Mouse (Mus musculus) layer of hippocampus, adult 18-20 months (tissue): ENCODE measurements at regions not wholly inside any gene's neighbourhood (a gene's known extent, or its start where the extent isn't known, plus 50 kb on each side); places are given as distances from the start of the nearest gene placed in this dataset.
A peak's percentile ranks its signal among the peaks of the same experiment; 100 is the strongest.
"Not testable (repeated sequence)": the region's sequence is repeated elsewhere in the genome, so short reads cannot be mapped to it uniquely, and the experiment has no call there.

Experiments used
- DNase-seq, 2 experiments: peaks; one replicate each; pipeline ENCODE4 v3.0.0; 2022; ENCODE audit warnings: low spot score in 2 of 2

GRCm38 (mm10) chr9:85920745-85921614, 78.8 kb downstream of the Tpbg start:
- no peak for DNase-seq

DNA sequence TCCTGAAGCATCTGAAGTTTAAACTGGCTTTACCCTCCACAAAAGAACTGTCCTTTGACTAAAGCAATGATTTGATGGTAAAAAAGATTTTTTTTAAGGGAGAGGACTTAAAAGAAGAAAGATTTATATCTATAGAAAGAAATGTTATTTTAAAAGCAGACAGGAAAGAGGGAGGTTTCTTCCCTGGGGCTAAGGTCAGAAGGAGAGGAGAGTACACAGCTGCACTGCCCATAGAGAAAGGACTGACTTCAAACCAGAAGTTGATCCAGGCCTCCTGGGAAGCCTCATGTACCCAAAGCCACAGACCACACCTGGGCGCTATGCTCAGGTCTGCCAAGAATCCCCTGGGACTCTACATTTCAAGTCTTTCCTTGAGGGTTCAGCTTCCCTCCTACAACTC, 83.1 kb downstream of the Tpbg start:
- no peak for DNase-seq

- no peak for DNase-seq
Observed at GRCm38 (mm10) chr9:85932209-85932608, 90.0 kb downstream of the Tpbg start.

DNA sequence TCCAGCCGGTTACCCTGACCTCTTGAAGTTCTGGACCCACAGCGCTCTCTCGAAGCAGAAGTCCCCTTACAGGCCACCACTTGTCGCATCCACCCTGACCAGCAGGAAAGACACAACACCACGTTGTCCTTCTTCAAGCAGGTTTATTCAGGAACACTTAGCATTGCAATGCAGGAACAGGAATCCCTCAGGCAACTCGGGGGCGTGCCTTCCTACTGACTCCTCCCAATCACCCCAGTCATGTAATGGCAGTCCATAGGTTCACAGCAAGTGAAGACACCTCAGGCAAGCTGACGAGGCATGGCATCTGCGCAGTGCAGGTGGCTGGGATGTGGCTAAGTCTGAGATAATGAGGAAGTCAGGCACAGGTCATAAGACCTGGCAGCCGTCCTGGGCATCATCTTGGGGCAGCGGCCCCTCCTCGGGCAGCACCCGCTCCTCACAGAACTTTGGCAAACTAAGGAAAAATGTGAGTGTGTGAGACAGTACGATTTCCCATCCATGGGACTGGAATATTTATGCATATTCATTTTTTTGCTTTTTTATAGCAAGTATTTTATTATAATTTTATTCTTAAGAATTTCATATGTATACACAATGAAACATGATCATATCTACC, 101.0 kb downstream of the Tpbg start:
- not testable (repeated sequence) for DNase-seq

- peak in 1 of 2 experiments; percentile 18 for DNase-seq
Observed at GRCm38 (mm10) chr9:85948495-85949137, 106.4 kb downstream of the Tpbg start.

DNA sequence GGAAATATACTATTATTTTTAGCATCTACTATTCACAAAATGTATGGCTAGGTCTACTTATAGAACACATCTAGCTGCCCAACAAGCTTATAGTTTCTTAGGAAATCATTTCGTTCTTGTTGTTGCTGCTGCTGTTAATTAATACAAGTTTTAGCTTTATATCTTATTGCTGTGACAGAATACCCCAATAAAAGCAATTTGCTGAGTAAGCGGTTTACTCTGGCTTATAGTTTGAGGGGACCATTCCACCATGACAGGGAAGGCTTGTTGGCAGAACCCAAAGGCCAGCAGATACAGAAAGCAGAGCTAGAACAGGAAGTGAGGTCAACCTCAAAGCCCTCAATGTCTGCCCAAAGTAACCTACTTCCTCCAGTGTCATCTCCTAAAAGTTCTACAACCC, 109.6 kb downstream of the Tpbg start:
- no peak for DNase-seq

DNA sequence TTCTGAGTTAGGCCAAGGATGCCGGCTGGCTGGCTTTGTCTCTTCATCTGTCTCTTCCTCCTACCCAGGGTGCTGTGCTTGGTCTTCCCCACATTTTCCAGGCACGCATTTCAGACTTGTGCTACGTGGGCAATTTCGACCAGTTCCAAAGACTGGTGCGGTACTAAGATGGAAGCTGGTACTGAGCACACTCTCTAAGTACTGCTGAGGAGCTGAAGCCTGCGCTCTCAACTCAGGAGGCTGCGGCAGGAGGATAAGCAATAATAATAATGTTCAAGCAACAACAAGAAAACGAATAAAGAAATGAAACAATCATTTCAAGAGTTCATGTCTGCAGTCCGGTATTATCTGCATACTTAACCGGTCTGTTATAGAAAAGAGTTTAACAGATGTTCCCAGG, 127.9 kb downstream of the Tpbg start:
- no peak for DNase-seq

- no peak for DNase-seq
Observed at GRCm38 (mm10) chr9:85981428-85981827, 139.2 kb downstream of the Tpbg start.

- DNase-seq: not testable (repeated sequence)
Observed at GRCm38 (mm10) chr9:85983516-85983915, 141.3 kb downstream of the Tpbg start.

DNA sequence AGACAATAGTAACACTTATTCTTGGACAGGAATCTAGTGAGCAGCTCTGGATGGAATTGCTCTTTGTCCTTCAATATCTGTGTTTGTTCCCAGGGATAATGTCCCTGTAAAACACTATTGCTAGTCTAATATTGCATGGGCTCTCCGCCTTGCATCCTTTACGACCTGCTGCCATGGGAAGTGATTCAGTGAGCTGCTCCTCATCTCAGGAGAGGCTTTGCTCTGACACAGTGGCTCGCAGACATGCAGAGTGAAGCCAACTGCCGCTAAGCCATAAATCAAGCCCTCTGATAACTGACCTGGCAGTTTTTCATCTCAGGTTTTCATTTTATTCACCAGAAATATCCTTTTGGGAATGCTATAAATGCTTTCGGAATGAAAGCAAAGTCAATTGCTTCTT, 143.5 kb downstream of the Tpbg start:
- DNase-seq: no peak

- no peak for DNase-seq
Observed at GRCm38 (mm10) chr9:85986142-85986541, 144.0 kb downstream of the Tpbg start.

DNA sequence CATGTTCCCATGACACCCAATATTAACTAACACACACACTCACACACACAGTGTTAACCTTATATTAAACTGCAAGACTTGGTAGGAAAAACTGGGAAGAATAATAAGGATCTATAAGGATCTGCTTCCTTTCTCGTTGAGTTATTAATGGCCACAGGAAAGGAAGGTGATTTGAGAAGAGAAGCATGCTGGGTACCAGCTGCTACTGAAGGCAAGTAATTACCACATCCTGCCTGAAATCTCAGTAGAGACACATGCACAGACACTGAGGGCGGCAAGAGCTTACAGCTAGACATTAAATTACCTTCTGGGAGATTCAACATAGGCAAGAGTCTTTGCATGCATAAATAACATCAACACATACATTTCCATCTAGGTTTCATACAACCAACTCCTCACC, 160.8 kb downstream of the Tpbg start:
- DNase-seq: no peak

DNA sequence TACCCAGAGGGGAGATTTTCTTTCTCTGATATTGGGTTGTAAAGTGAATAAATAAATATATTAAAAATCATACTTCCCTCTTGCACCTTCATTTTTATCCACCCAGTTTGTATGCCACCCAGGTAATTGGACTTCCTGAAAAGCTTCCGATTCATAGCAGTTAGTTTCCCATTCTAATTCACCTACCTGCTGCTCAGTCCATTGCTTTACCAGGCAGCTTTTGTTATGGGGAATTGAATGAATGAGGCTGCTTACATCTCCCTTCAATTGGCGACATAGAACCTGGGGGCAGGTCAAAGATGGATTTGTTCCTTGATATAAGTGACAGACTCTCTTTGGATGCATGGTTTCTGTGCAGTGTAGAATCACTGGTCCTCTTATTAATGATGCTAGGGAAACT, 169.5 kb downstream of the Tpbg start:
- DNase-seq: no peak

GRCm38 (mm10) chr9:86015841-86016240, 173.7 kb downstream of the Tpbg start:
- no peak for DNase-seq

DNA sequence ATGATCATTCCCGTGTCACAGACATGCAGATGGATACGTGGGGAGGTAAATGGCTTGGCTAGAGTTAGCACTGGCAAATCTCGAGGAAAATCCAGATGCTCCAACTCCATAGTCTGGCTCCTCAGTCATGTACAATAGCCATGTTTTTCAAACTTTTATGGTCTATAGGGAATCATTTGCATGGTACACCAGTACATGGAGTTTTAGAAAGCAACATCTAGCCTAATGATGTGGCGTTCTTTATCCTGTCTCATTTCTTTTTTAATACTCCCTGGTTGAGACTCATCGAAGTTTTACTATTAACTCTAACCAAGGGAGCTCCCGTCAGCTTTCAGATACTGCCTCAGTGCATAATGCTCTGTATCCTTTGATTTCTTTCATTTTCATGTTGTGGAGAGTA, 178.0 kb downstream of the Tpbg start:
- DNase-seq: no peak

DNA sequence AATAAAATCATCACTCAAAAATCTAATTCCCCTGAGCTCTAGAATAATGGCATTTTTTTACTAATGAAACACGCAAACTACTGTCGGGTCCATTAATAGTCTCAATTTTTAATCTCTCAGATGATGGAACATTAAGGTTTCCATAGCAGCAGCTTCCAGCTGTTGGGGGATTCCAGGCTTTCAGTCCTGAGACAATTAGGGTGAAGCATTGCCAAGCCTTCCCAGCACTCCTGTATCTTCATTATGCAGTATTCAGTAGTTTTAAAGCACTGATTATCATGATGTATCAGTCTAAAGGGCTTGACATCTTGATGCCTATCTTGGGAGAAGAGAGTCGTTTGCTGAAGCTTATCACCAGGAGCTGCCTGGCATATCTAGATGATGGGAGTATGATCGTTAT, 178.6 kb downstream of the Tpbg start:
- no peak for DNase-seq

- DNase-seq: no peak
Observed at GRCm38 (mm10) chr9:86030738-86031137, 188.6 kb downstream of the Tpbg start.

GRCm38 (mm10) chr9:86044098-86044497, 201.9 kb downstream of the Tpbg start:
- no peak for DNase-seq

GRCm38 (mm10) chr9:86058116-86058515, 215.9 kb downstream of the Tpbg start:
- no peak for DNase-seq

GRCm38 (mm10) chr9:86060049-86060448, 217.9 kb downstream of the Tpbg start:
- no peak for DNase-seq

GRCm38 (mm10) chr9:86061230-86061629, 219.1 kb downstream of the Tpbg start:
- DNase-seq: no peak

GRCm38 (mm10) chr9:86079275-86079674, 237.1 kb downstream of the Tpbg start:
- peak; percentile 21 to 22 for DNase-seq
